Mouse (Mus musculus) large intestine, adult 2 months (tissue): Measurements from ENCODE around the gene Art3. TPM values are rescaled to one million over a fixed set of nuclear protein-coding genes. Genes with fewer than 3 reads are reported as not detected.

Experiments
- DNase-seq: peaks from one replicate; pipeline ENCODE4 v3.0.0-alpha.2; 2012; ENCODE audit warnings: low read depth, low spot score
- WGBS: fragments of 180-500 bp; shearing (Covaris S2); methylation state at CpG from one replicate; pipeline ENCODE4 v1.1.7; 2018; 5-methylcytosine and 5-hydroxymethylcytosine counted together
- polyA plus RNA-seq: library from polyadenylated mRNA; depleted of rRNA; stranded (reverse); fragments of >200 nt; gene quantifications from 2 replicates; pipeline ENCODE4 v1.2.3, GENCODE M21; 2012; rRNA removed

Art3 gene
- polyA plus RNA-seq: 9.2 and 9.3 TPM in 2 replicates

GRCm38 (mm10) chr5:92331635-92332338, at the start of gene Art3:
Art3 (plus strand) TSS chr5:92331827.
- WGBS: 84% methylated on average over 17 of the region's 17 CpGs
- no peak for DNase-seq

DNA sequence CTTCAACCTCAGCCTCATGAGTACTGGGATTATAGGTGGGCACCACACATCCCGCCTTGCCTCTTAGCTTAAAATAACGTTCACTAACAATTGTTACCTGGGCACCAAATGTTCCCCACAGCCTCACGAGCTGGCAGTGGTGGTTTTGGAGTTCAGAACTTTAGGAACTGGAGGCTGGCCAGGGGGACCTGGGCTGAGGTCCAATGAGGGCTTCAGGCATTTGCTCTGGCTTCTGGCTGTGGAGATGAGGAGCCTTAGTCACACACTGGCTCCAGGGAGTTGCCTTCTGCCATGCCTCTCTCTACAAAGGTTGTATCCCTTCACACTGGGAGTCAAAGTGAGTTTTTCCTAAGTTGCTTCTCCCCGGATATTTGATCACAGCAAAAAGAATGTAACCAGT, 49.1 kb upstream of the Art3 start:
- no peak for DNase-seq
- WGBS: 42% methylated on average over 4 of the region's 4 CpGs

- 24% methylated on average over 3 of the region's 3 CpGs for WGBS
- DNase-seq: peak; percentile 71
These were observed 48.5 kb upstream of the Art3 start for GRCm38 (mm10) chr5:92283107-92283506.

DNA sequence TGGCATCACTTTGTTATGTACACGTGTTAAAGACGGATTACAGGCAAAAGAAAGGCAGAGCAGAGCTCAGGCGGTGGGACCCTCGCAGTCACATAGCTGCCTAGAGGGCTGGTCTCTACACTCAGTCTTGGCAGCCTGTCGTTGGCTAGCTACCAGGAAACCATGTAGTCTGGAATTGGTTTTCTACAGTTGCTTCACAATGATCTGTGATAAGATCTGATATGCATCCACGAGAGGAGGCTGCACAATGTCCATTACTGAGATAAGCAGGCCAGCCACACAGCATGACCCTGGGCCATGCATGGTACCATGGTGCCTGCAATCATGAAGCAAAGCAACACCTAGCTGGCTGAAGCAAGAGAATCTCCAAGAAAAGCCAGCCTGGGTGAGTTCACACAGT, 43.8 kb upstream of the Art3 start:
- WGBS: 88% methylated on average over 6 of the region's 6 CpGs
- DNase-seq: no peak

DNA sequence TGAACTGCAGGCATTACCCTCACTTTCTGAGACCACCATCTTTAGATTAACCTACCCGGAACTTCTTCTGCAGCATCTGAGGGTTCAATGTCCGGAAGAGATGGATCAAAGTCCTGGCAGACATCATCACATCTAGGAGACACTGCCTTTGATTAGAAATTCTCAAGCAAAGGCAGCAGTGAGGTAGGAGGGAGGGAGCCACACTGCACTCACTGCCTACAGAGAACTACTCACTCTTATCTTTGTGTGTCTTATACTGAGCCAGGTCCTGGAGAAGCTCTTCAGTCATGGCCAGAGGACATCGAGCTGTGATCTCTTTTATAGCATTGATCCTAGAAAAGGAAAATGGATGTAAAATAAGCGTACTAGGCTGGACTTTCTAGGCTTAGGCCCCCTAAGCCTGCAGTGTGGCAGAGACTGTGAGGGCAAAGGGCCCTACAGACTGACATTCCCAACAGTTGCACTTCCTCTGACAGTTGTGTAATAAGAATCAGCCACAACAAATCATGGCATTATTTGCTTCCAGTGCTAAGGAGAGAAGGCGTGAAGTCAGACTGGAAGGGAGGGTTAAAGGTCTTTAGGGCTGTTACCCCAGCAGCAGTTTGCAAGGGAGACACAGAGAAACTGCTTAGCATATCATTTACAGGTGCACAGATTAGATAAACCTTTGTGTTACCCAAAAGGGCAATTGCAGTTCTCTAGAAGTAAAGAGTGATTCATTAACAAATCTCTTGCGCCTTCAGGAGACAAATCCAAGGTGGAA, 39.8 kb upstream of the Art3 start:
- DNase-seq: no peak
- WGBS: 47% methylated on average over 6 of the region's 6 CpGs

- 76% methylated on average over 2 of the region's 2 CpGs for WGBS
- no peak for DNase-seq
These were observed 37.1 kb upstream of the Art3 start for GRCm38 (mm10) chr5:92294525-92294924.

- WGBS: 32% methylated on average over 13 of the region's 13 CpGs
- peak; percentile 45 for DNase-seq
These were observed 29.3 kb upstream of the Art3 start for GRCm38 (mm10) chr5:92302149-92302840.

GRCm38 (mm10) chr5:92304291-92304690, 27.3 kb upstream of the Art3 start:
- DNase-seq: no peak
- 82% methylated on average over 3 of the region's 3 CpGs for WGBS

DNA sequence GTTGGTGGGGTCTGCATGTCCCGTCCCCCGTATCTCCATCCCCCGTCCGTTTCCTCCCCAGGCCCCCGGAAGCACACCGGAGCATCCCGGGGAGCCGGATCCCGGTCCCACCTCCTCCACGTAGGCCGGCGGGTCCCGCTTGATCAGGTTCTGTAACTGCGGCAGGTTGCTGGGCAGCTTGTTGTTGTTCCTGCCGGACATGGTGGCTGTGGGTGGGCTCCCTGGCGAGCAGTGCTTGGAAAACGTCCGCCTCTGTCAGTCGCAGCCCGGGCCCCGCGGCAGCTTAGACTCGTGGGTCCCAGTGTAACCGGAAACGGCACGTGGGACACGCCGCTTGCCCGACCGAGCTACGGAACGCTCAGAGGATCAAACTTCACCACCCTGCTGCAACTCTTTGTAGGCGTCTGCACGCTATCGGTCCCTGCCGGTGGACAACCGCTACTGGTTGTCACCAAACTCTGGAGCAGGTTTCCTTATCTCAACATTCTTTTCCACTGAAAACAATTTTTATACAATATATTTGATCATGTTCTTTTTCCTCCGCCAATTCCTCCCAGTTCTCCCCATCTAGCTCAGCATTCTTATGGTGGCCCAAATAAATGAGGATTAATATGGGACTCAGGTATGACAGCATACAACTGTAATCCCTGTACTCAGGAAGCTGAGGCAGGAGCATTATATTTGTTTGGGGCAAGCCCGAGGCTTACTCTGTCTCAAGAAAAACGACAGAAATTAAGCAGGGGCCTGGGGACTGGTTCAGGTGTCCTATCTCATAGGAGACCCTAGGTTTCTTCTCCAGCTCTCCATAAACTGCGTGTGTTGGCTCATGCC, 21.7 kb upstream of the Art3 start, which contains the start of gene Sdad1:
TSS of gene Sdad1 (minus strand) at position 799 of the 831 bp plus-strand sequence.
- WGBS: 3% methylated on average over 41 of the region's 41 CpGs
- peak; percentile 87 for DNase-seq

GRCm38 (mm10) chr5:92312046-92312715, 19.4 kb upstream of the Art3 start:
- WGBS: 12% methylated on average over 13 of the region's 13 CpGs
- DNase-seq: no peak

DNA sequence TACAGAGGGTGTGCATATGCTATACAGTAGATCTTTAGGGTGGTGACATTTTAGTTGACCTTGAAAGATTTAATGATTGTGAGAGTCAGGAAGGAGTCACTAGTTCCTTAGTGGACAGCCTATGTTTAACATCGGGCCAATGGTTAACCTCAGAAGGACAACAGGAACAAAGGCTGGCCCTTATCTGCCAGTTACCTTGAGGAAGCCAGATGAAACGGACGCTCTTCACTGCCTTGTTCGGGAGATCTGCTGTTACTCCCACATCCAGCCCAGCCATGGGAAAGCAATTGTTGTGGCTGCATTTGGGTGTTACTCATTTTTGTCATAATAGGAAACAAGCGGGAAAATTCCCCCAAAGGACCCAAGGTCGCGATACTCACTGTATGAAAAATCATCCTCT, 17.9 kb upstream of the Art3 start:
- DNase-seq: no peak
- WGBS: 35% methylated on average over 7 of the region's 7 CpGs

- DNase-seq: no peak
- 66% methylated on average over 7 of the region's 7 CpGs for WGBS
These were observed 13.5 kb upstream of the Art3 start for GRCm38 (mm10) chr5:92318119-92318518.

GRCm38 (mm10) chr5:92318596-92318995, 13.0 kb upstream of the Art3 start:
- no peak for DNase-seq
- WGBS: 85% methylated on average over 14 of the region's 14 CpGs

- 49% methylated on average over 8 of the region's 8 CpGs for WGBS
- DNase-seq: no peak
These were observed 9.8 kb upstream of the Art3 start for GRCm38 (mm10) chr5:92321631-92322400.

DNA sequence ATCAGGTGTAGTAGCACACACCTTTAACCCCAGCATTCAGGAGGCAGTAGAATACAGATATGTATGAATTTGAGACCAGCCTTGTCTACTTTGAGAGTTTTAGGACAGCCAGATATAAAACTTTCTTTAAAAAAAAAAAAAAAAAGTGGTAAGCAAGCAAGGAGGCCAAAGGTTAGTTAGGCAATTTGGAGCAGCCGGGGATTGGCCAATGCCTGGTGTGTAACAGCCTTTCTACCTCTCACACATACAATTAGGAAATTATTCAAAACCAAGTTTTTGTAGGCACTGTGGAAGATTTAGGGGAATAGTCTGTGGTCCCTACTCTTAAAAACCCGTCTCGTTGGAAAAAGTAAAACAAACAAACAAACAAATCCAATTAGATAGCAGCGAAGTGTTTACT, 9.0 kb upstream of the Art3 start:
- WGBS: 66% methylated on average over 4 of the region's 4 CpGs
- DNase-seq: no peak

- no peak for DNase-seq
- WGBS: 63% methylated on average over 5 of the region's 5 CpGs
These were observed 8.4 kb upstream of the Art3 start for GRCm38 (mm10) chr5:92323264-92323663.

DNA sequence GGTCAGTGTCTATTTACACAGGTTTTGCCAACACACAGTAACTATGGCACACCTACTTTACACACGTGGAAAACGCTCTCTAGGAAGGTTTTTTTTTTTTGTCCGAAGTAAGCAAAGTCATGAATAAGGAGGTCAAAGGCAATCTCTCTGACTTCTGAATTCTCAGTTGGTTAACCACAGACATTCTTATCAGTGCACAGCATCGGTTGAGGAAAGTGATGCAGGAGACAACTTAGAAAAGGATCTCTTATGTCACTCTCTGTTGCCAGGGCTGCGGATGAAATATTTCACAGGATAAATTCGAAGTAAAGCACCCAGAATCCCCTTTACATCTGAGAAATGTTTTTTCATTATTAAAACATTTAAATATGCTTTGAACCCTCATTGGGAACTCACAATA, 4.3 kb upstream of the Art3 start:
- DNase-seq: no peak
- 31% methylated on average over 6 of the region's 6 CpGs for WGBS

DNA sequence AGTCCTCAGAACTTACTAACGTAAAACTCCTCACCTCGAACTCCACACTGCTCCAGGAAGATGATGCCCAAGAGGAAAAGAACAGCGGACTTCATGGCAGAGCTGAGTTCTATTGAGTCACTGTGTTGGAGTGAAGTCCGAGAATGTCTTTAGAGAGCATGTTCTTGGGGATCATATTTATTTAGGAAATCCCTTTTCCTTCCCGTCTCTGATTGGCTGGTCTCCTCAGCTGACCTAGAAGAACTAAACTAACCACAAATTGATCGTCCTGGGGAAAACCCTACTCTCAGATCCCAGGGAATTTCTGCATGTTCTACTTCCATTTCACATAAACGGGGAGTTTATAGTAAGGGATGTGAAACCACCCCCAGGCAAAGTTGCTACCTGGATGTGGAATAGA, 3.7 kb upstream of the Art3 start, which contains the start of gene Cxcl9:
TSS of gene Cxcl9 (minus strand) at position 151 of the 400 bp plus-strand sequence.
- no peak for DNase-seq
- 23% methylated on average over 7 of the region's 7 CpGs for WGBS
